Mouse (Mus musculus) kidney, embryonic 14.5 days (tissue): Measurements from ENCODE around the gene Elp6. TPM values are rescaled to one million over a fixed set of nuclear protein-coding genes. Genes with fewer than 3 reads are reported as not detected.

Source experiments
- ATAC-seq: fragments of 200-750 bp; cut with Nextera tagmentation; 2 replicates; pipeline ENCODE4 v1.8.0; 2017; ENCODE audit warnings: moderate number of reproducible peaks, mild to moderate bottlenecking, moderate TSS enrichment, moderate library complexity; ENCODE audit not compliant: low FRiP score, low TSS enrichment
- H3K27ac ChIP-seq: fragments of 300-500 bp; sonication (generic); 2 replicates; pipeline ENCODE4 v1.5.1; 2014; ENCODE audit warnings: low read depth, mild to moderate bottlenecking, low read length, moderate library complexity, mixed read lengths
- H3K27me3 ChIP-seq: fragments of 300-500 bp; sonication (generic); 2 replicates; pipeline ENCODE4 v1.6.1; 2014; ENCODE audit warnings: mild to moderate bottlenecking, low read length; ENCODE audit not compliant: control insufficient read depth, insufficient read depth
- H3K36me3 ChIP-seq: fragments of 300-500 bp; sonication (generic); 2 replicates; pipeline ENCODE4 v1.6.1; 2014; ENCODE audit warnings: low read length, mixed read lengths; ENCODE audit not compliant: control insufficient read depth, insufficient read depth
- H3K4me1 ChIP-seq: fragments of 300-500 bp; sonication (generic); 2 replicates; pipeline ENCODE4 v1.6.1; 2014; ENCODE audit warnings: low read length, mixed read lengths; ENCODE audit not compliant: control insufficient read depth, insufficient read depth
- H3K4me2 ChIP-seq: fragments of 300-500 bp; sonication (generic); replicated peaks from 2 replicates; pipeline ENCODE4 v1.6.1; 2014; ENCODE audit warnings: low read depth, mild to moderate bottlenecking, low read length
- H3K4me3 ChIP-seq: fragments of 300-500 bp; sonication (generic); 2 replicates; pipeline ENCODE4 v1.5.1; 2014; ENCODE audit warnings: mild to moderate bottlenecking, low read length
- H3K9ac ChIP-seq: fragments of 300-500 bp; sonication (generic); 2 replicates; pipeline ENCODE4 v1.6.1; 2014; ENCODE audit warnings: low read depth, mild to moderate bottlenecking, low read length, moderate library complexity
- H3K9me3 ChIP-seq: fragments of 300-500 bp; sonication (generic); 2 replicates; pipeline ENCODE4 v1.6.1; 2016; ENCODE audit warnings: low read length; ENCODE audit not compliant: control insufficient read depth
- WGBS: fragments of 180-500 bp; shearing (Covaris S2); extraction: QIAGEN DNeasy Blood & Tissue Kit; methylation state at CpG from one replicate; pipeline ENCODE4 v1.1.7; 2014; 5-methylcytosine and 5-hydroxymethylcytosine counted together
- polyA plus RNA-seq: library from polyadenylated mRNA; unstranded; fragments of >200 nt; fragmentation: Nextera tagmentation; extraction: Ambion mirVana; gene quantifications from 2 replicates; pipeline ENCODE4 v1.2.1, GENCODE M21; 2014

Gene Elp6
- polyA plus RNA-seq, 1 experiment from 2014 or later: 33.8 TPM

GRCm38 (mm10) chr9:110342008-110342407 is 37.0 kb downstream of the Elp6 start:
- 78% methylated on average over 8 of the region's 8 CpGs for WGBS
- H3K4me1 ChIP-seq: no peaks in the 10 kb centered on the region
- no peak overlapping the region for H3K27ac ChIP-seq
- no peak overlapping the region for H3K9ac ChIP-seq
- no peaks in the 10 kb centered on the region for H3K9me3 ChIP-seq
- H3K27me3 ChIP-seq: no peaks in the 10 kb centered on the region
- no peaks in the 10 kb centered on the region for H3K36me3 ChIP-seq
- ATAC-seq: no peak
- H3K4me3 ChIP-seq: no peak overlapping the region
- H3K4me2 ChIP-seq: no peak overlapping the region

- Histone ChIP-seq H3K4me2 (no peak overlapping the region), H3K4me1 (no peaks in the 10 kb centered on the region), H3K9ac (no peak overlapping the region), H3K27me3 (no peaks in the 10 kb centered on the region), H3K36me3 (no peaks in the 10 kb centered on the region), H3K9me3 (no peaks in the 10 kb centered on the region), H3K27ac (no peak overlapping the region), H3K4me3 (no peak overlapping the region)
- 48% methylated on average over 6 of the region's 6 CpGs for WGBS
- no peak for ATAC-seq
These were observed 38.8 kb downstream of the Elp6 start for GRCm38 (mm10) chr9:110343805-110344204.

GRCm38 (mm10) chr9:110345057-110345739 is 40.2 kb downstream of the Elp6 start:
- H3K4me2 ChIP-seq: no peak overlapping the region
- no peak for ATAC-seq
- H3K27me3 ChIP-seq: no peaks in the 10 kb centered on the region
- no peaks in the 10 kb centered on the region for H3K36me3 ChIP-seq
- H3K9me3 ChIP-seq: no peaks in the 10 kb centered on the region
- H3K4me3 ChIP-seq: no peak overlapping the region
- no peaks in the 10 kb centered on the region for H3K4me1 ChIP-seq
- 35% methylated on average over 7 of the region's 7 CpGs for WGBS
- no peak overlapping the region for H3K9ac ChIP-seq
- H3K27ac ChIP-seq: no peak overlapping the region

GRCm38 (mm10) chr9:110348899-110349298 is 43.9 kb downstream of the Elp6 start:
- Histone ChIP-seq H3K9me3 (no peaks in the 10 kb centered on the region), H3K27me3 (no peaks in the 10 kb centered on the region), H3K4me1 (no peaks in the 10 kb centered on the region), H3K4me3 (no peak overlapping the region), H3K27ac (no peak overlapping the region), H3K4me2 (no peak overlapping the region), H3K9ac (no peak overlapping the region), H3K36me3 (peaks cover 2% of the 10 kb centered on the region; the same call in 1 of the 2 replicates)
- WGBS: 72% methylated on average over 4 of the region's 4 CpGs
- ATAC-seq: no peak

- no peak for ATAC-seq
- no peak overlapping the region for H3K4me3 ChIP-seq
- 88% methylated on average over 5 of the region's 5 CpGs for WGBS
These were observed 45.2 kb downstream of the Elp6 start for GRCm38 (mm10) chr9:110350188-110350587.

GRCm38 (mm10) chr9:110350612-110351011 is 45.6 kb downstream of the Elp6 start:
- Histone ChIP-seq H3K27me3 (no peaks in the 10 kb centered on the region), H3K9me3 (no peaks in the 10 kb centered on the region), H3K36me3 (peaks cover 6% of the 10 kb centered on the region; the same call in 1 of the 2 replicates), H3K4me2 (no peak overlapping the region), H3K27ac (no peak overlapping the region), H3K9ac (no peak overlapping the region), H3K4me1 (no peaks in the 10 kb centered on the region), H3K4me3 (no peak overlapping the region)
- 86% methylated on average over 5 of the region's 5 CpGs for WGBS
- ATAC-seq: no peak

More at GRCm38 (mm10) chr9:110350188-110350587, 45.2 kb downstream of the Elp6 start:
- Histone ChIP-seq H3K27me3 (no peaks in the 10 kb centered on the region), H3K27ac (no peak overlapping the region), H3K4me2 (no peak overlapping the region), H3K4me1 (no peaks in the 10 kb centered on the region), H3K36me3 (peaks cover 6% of the 10 kb centered on the region; the same call in 1 of the 2 replicates), H3K9ac (no peak overlapping the region), H3K9me3 (no peaks in the 10 kb centered on the region)

- 88% methylated on average over 2 of the region's 2 CpGs for WGBS
- Histone ChIP-seq H3K4me1 (no peaks in the 10 kb centered on the region), H3K27me3 (no peaks in the 10 kb centered on the region), H3K27ac (no peak overlapping the region), H3K9me3 (no peaks in the 10 kb centered on the region), H3K36me3 (peaks cover 6% of the 10 kb centered on the region; the same call in 1 of the 2 replicates), H3K4me2 (no peak overlapping the region), H3K9ac (no peak overlapping the region), H3K4me3 (no peak overlapping the region)
- ATAC-seq: no peak
These were observed 46.4 kb downstream of the Elp6 start for GRCm38 (mm10) chr9:110351350-110351749.

GRCm38 (mm10) chr9:110351932-110352632 is 47.1 kb downstream of the Elp6 start:
- WGBS: 91% methylated on average over 8 of the region's 8 CpGs
- H3K4me1 ChIP-seq: no peaks in the 10 kb centered on the region
- H3K36me3 ChIP-seq: peaks cover 6% of the 10 kb centered on the region; the same call in 1 of the 2 replicates
- no peak for ATAC-seq
- H3K4me3 ChIP-seq: no peak overlapping the region
- no peak overlapping the region for H3K27ac ChIP-seq
- no peak overlapping the region for H3K4me2 ChIP-seq
- no peaks in the 10 kb centered on the region for H3K27me3 ChIP-seq
- H3K9ac ChIP-seq: no peak overlapping the region
- no peaks in the 10 kb centered on the region for H3K9me3 ChIP-seq

- Histone ChIP-seq H3K4me3 (no peak overlapping the region), H3K4me2 (no peak overlapping the region), H3K27ac (no peak overlapping the region), H3K9me3 (no peaks in the 10 kb centered on the region), H3K36me3 (peaks cover 12% of the 10 kb centered on the region; the same call in 1 of the 2 replicates), H3K27me3 (no peaks in the 10 kb centered on the region), H3K9ac (no peak overlapping the region), H3K4me1 (no peaks in the 10 kb centered on the region)
- WGBS: 70% methylated on average over 2 of the region's 2 CpGs
- no peak for ATAC-seq
These were observed 53.4 kb downstream of the Elp6 start for GRCm38 (mm10) chr9:110358341-110358740.
